Mouse (Mus musculus) kidney, adult 2 months (tissue): Measurements from ENCODE around the gene H2al1a.
"Not testable (repeated sequence)": the region's sequence is repeated elsewhere in the genome, so short reads cannot be mapped to it uniquely, and the experiment has no call there.

ENCODE experiments used
- CTCF ChIP-seq: fragments of 200-500 bp; conservative IDR thresholded peaks from 2 replicates; pipeline ENCODE4 v1.5.1; 2011; ENCODE audit warnings: low read depth, mild to moderate bottlenecking, control low read depth, low read length, moderate library complexity, mixed read lengths; ENCODE audit not compliant: insufficient read depth, insufficient read length
- POLR2A ChIP-seq: fragments of 200-500 bp; IDR thresholded peaks from one replicate; pipeline ENCODE4 v1.6.1; 2011; ENCODE audit warnings: low read depth, low read length, control low read depth

DNA sequence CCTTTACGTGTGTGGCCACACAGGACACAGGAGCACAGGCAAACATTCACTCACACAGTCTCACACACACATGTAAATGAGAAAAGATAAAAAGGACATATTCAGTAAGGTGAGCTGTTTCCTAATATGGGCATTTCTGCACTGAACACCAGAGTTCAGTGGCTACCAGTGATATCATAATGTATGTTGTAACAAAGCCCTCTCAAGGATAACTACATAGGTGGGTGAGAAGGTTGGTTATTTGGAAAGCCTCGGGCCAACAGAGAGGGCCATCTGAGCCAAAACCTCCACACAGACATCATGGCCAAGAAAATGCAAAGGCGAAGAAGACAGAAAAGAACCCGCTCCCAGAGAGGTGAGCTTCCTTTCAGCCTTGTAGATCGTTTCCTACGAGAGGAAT lies 6.3 kb downstream of the H2al1a start, which contains the start of gene H2al1c:
- not testable (repeated sequence) for TF ChIP-seq POLR2A, CTCF
